Mouse (Mus musculus) thymus, postnatal 4 days (tissue): ENCODE results near the gene Dglucy.

ENCODE experiments used
- DNase-seq: peaks from one replicate; pipeline ENCODE4 v3.0.0; 2021

The Dglucy gene

DNA sequence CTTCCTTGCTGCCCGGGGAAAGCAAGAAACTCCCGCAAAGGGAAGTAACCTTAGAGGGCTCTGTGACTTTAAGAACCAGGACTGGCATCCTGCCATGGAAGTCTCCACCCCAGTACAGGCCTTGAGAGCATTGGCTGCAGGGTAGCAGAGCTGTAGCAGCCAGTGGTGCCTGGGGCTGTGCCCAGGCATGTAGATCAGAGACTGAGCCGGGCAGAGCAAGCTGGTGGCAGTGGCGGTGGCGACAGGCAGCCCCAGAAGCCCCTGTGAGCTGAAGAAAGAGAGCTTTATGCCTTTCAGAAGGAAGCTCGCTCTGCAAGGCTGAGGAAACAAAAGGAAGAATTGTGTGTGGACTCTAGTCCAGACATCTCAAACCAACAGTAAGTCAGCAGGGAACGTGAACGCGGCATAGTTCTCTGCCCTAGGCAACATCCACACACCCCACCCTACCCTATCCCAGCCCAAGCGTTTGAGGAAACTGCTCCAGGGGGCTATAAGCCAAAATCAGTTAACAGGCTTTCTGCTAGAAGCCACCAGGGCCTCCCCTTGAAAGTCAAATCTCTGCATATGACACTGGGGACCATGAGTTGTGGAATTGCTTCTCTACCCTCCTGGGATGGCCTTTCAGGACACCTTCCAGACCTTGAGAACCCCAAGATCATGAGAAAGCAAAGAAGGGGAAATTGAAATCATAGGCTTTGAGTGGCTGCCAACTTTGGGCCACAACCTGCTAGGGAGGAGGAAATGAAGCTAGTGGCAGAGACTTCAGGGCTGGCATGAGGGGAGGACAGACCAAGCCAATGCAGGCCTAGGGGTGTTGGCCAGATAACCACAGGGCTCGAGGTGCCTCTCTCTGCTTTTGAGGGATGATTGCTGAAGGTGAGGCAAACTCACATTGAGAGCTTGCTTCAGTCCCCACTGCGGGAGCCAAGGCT lies at the start of gene Dglucy:
TSS of gene Dglucy (plus strand) at position 124 of the 932 bp plus-strand sequence.
- DNase-seq = peak; percentile 55

GRCm38 (mm10) chr12:100735156-100735555 lies 43.7 kb upstream of the Dglucy start:
- no peak for DNase-seq

DNA sequence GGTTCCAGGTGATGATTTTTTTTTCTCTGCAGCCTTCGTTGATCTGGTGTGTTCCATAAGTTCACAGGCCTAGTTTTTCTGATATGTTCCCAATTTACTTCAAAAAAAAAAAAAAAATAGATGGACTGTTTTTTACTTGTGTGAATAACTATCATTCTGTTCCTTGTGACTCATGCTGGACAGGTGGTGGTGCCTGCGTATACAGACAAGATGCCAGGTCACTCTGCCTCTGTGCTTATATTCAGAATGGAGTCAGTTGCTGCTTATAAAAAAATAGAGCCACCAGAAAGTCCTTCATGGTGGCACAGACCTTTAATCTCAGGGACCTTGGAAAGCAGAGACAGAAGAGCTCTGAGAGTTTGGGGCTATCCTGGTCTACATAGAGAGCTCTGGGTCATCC lies 43.3 kb upstream of the Dglucy start:
- DNase-seq = no peak

DNA sequence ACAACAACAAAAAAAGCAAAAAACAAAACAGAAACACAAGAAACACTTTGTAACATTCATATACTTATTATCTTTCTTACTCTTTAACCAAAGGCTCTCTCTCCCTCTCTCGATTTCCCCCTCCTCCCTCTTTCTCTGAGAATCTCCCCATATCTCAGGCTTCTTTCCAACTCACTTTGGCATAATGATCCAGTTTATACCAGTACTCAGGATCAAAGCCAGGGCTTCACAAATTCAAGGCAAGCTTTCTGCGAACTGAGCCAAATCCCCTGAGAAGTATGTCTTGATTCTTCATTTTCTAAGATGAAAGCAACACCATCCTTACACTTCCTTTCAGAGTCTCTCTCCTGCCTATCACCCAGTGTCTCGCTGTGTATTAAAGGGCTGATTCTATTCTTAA lies 40.4 kb upstream of the Dglucy start:
- DNase-seq = no peak

DNA sequence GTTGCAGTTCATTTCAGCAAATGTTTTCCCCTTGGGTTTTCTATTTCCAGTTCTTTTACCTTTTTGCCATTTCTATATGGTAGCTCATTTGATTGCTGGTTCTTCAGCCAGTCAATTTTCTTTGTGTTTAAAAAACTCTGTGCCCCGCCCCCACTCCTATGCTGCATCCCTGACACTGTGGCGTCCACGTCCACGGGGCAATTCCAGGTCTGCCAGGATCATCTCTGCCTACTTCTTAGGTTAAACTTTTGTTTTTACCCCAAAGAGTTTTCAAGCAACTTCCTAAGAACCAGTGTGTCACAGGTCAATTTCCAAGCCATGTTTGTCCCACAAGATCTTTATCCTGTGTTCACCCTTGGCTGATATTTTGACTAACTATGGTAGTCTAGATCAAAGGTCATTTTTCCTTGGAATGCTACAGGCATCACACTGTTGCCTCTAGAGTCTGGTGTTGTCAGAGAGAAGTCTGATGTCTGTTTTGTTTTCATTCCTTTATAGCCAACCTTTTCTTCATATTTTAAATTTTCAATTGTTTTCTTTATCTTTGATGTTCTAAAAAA lies 39.8 kb upstream of the Dglucy start:
- no peak for DNase-seq

GRCm38 (mm10) chr12:100740313-100740712 lies 38.5 kb upstream of the Dglucy start:
- DNase-seq = no peak

DNA sequence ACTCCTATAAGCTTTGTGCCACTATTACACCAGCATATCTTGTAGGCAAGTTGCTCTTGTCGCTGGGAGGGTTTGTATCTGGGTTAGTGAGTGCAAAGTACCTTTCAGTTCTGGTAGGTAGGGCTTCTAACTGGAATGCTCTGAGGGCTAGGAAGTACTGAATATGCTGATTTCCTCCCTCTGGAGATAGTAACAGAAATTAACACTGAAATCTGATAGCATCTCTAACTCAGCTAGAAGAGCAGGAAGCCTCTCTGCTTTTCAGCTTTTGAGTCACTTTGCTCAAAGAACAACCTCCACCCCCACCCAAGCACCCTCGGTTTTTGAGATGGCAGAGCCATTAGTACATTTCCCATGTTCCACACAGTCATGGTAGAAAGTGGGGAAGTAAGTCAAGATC lies 36.4 kb upstream of the Dglucy start:
- no peak for DNase-seq

DNA sequence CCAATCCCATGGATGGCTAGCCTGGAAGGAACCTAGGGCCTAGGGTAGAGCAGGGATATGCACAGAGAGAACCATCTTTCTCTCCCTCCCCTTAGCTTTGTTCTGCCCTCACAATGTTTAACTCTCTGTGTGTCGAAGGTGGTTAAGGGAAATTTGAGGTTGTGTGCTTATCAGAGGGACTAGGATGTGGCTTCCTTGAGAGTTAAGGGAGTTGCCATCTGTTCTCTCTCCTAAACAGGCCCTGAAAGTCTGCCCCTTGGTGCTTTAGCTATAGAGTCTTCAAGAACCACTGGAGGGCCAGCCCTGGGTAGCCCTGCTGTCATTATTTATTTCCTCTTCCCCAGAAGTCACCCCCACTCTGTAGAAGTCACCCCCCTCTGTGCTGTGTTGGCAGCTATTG lies 25.9 kb upstream of the Dglucy start:
- DNase-seq = no peak

DNA sequence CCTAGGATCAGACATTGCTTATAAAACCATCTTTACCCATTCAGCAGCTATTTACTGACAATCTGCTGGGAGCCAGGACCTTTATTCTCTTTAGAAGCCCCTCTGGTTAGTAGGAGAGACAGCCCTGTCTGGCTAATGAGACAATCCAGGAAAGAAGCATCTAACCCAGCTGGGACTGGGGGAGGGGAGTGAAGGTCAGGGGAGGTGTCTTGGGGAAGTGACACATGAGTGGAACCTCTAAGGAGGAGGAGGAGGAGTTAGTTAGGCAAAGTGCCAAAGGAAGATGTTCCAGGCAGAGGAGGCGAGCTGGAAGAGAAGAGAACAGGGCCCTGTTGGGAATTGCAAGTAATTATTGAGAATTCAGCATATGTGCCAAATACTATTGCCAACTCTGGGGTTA lies 25.1 kb upstream of the Dglucy start:
- no peak for DNase-seq

GRCm38 (mm10) chr12:100757427-100757826 lies 21.4 kb upstream of the Dglucy start:
- no peak for DNase-seq

DNA sequence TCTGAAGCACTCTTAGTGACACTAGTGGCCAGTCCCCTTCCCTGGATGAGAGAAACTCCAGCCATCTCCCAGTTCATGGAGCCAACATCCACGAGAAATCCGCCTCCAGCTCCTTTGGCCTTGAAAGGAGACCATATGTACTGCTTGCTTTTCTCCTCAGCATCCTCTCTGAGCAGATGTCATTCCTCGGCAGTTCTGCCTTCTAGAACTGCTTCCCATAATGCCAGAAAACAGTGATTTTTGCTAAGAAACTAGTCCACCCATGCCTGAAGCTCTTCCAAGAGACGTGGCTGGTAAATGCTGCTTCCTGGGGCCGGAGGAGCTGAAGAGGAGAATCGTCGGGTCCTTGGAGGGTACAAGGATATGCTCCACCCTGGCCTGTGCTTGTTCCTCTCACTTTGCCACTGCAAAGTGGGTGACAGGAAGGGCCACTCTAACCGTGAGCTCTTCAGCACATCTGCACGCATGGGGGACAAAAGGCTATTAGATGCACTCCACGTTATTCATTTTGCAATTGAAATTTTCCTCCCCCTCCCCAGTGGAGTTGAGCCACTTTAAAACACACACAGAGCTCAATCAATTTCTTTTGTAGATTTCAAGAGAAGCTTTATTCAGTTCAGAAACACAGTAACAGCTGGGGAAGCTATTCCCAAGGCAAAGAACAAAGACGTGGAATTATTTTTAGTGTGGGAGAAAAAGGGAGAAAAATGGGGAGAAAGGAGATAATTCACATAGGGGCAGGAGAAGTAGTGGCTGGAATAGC lies 16.0 kb upstream of the Dglucy start:
- DNase-seq = no peak

- peak; percentile 47 for DNase-seq
These were observed 14.4 kb upstream of the Dglucy start for GRCm38 (mm10) chr12:100764329-100765018.

DNA sequence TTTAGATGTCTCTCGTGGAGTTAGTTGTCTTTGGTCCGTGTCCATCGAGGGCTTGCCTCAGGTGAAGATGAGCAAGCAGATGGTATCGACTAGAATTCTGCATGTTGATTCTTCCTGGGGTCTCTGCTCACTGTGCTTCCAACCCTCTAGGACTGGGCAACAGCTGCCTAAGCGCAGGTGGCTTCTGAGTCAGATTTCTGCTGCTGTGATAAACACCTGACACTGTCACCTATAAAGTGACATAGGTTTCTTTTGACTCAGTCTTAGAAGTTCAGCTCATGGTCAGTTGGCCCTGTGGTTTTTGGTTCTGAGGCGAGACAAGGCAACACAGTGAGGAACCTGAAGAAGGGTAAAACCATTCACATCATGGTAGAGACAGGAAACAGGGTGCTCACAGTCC lies 9.0 kb upstream of the Dglucy start:
- no peak for DNase-seq

DNA sequence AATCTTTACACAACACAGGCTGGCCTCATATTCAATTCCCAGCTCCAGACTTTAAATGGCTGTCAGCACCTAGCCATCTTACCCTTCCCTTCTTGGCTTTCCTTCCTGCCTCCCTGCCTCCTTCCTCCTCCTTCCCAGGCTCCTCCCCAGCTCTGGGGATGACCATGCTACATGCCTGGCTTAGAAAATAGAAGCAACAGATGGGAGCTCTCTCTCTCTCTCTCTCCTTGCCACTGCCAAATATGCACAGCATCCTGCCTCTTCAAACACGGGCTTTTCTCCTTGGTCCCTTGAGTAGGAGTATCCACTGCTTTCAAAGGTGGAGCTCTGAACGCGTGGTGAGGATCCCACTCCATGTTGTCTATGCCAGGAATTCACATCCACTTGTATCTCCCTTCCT lies 8.1 kb upstream of the Dglucy start:
- no peak for DNase-seq

- DNase-seq = peak; percentile 53
These were observed 6.5 kb upstream of the Dglucy start for GRCm38 (mm10) chr12:100772230-100772984.

- DNase-seq = no peak
These were observed 4.1 kb upstream of the Dglucy start for GRCm38 (mm10) chr12:100774756-100775155.

GRCm38 (mm10) chr12:100775291-100775690 lies 3.6 kb upstream of the Dglucy start:
- DNase-seq = no peak

DNA sequence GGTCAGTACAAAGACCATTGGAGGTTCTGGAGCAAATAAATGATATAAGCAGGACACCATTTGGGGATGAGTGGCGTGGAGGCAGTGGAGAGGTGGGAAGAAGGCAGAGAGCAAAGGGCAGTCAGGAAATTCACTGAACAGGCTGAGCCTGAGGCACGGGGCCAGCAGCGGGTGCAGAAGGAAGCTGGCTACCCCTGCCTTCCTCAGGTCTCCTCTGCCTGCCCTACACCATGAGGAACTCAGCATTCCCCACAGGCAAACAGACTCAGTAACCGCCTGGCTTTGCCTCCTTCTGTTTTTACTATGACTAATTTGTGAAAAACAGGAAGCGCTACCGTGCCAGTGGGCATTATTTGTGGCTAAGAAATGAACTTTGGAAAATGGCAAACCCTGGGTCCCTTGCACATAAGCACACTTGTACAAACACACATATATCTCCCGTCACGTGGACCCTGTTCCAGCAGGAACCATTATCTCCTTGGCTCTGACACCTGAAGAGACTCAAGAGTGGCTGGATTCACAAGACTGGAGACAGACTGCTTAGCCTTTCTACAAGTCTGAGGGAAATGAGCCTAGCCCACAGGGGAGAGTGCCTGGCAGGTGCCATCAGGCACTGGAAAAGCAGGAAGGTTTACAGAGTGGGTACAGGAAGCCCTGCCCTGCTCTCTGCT lies 2.8 kb upstream of the Dglucy start:
- DNase-seq = no peak

DNA sequence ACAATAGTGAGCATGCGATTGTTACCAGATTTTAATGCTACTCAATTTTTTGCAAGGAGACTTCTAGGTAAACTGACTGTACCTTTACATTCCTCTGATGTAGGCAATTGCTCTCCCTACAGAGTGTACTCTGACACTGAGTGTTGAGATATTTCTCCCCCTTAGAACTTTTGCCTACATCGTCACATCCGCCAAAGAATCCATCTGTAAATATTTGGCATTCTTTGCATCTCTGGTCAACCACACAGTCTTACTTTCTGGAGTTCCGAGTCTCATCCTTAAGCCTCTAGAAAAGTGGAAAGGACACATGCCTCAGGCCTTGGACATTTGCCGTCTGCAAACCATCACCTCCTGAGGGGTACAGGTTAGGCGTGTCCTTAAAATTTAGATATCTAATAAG lies 1.9 kb upstream of the Dglucy start:
- DNase-seq = no peak

GRCm38 (mm10) chr12:100778276-100778933 lies 452 bp upstream of the Dglucy start:
- no peak for DNase-seq

- DNase-seq = no peak
These were observed 1.6 kb downstream of the Dglucy start for GRCm38 (mm10) chr12:100780416-100780815.
